Comparison of ENCODE assay signal across 7 mouse cellular contexts in genomic region chr1:185203909-185204661, GRCm38 (mm10). TPM values are rescaled to one million over a fixed set of nuclear protein-coding genes. Genes with fewer than 3 reads are reported as not detected.
DNase-seq lines count a peak whose midpoint lies in the region; ATAC-seq lines count a peak whose summit lies in the region.

TSS of gene Rab3gap2 (plus strand) at chr1:185204117.

- no peaks in the 10 kb centered on the region for H3K27me3 ChIP-seq in embryonic facial prominence, embryonic 11.5 days (ENCODE audit: control insufficient read depth, insufficient read depth, low read length)
- H3K27me3 ChIP-seq in limb, embryonic 11.5 days (ENCODE audit: control insufficient read depth, insufficient read depth, low read length): no peaks in the 10 kb centered on the region
- H3K27me3 ChIP-seq in midbrain, embryonic 14.5 days (ENCODE audit: control insufficient read depth, insufficient read depth, low read length): no peaks in the 10 kb centered on the region

- 0 out of 2 replicates have a peak within 1 kb of the TSS, but pooled peaks have one; percentile 28 for H3K27ac ChIP-seq in embryonic facial prominence, embryonic 11.5 days (replicated peaks; ENCODE audit: low read depth, low read length)
- 0 out of 2 replicates have a peak within 1 kb of the TSS, but pooled peaks have one; percentile 42 for H3K27ac ChIP-seq in limb, embryonic 11.5 days (replicated peaks; ENCODE audit: low read depth, low read length)
- H3K27ac ChIP-seq in midbrain, embryonic 14.5 days (replicated peaks; ENCODE audit: low read depth, low read length): peak within 1 kb of the TSS; percentile 80

- peak; percentile 100 for DNase-seq in adrenal gland, postnatal 14 days
- peak; percentile 97 for DNase-seq in embryonic facial prominence, embryonic 11.5 days (ENCODE audit: low spot score)
- peak; percentile 100 for DNase-seq in heart, adult 11 months
- DNase-seq in kidney, adult 18-20 months: peak; percentile 99
- DNase-seq in limb, embryonic 11.5 days (ENCODE audit: low spot score): peak; percentile 99
- DNase-seq in midbrain, embryonic 14.5 days: peak; percentile 99
- peak; percentile 99 for DNase-seq in spleen, adult 18-20 months

- peak within 1 kb of the TSS; percentile 75 for H3K9ac ChIP-seq in embryonic facial prominence, embryonic 11.5 days (replicated peaks; ENCODE audit: low read length)
- H3K9ac ChIP-seq in limb, embryonic 11.5 days (ENCODE audit: low read length): peak within 1 kb of the TSS; percentile 69
- peak within 1 kb of the TSS; percentile 80 for H3K9ac ChIP-seq in midbrain, embryonic 14.5 days (replicated peaks; ENCODE audit: low read length)

- peak; percentile 91 for ATAC-seq in embryonic facial prominence, embryonic 11.5 days (replicated peaks; ENCODE audit: insufficient number of reproducible peaks, low FRiP score, low TSS enrichment, low read depth)
- peak; percentile 94 for ATAC-seq in limb, embryonic 11.5 days (ENCODE audit: insufficient number of reproducible peaks, low FRiP score, low TSS enrichment, low read depth)
- ATAC-seq in midbrain, embryonic 14.5 days (ENCODE audit: low FRiP score, low TSS enrichment): peak; percentile 93

- H3K36me3 ChIP-seq in embryonic facial prominence, embryonic 11.5 days (replicated peaks; ENCODE audit: control insufficient read depth, insufficient read depth, low read depth, low read length): no peaks in the 10 kb centered on the region
- H3K36me3 ChIP-seq in limb, embryonic 11.5 days (ENCODE audit: control insufficient read depth, insufficient read depth, low read length): no peaks in the 10 kb centered on the region
- H3K36me3 ChIP-seq in midbrain, embryonic 14.5 days (ENCODE audit: control insufficient read depth, insufficient read depth, low read length): no peaks in the 10 kb centered on the region

- peak within 1 kb of the TSS; percentile 76 for H3K4me2 ChIP-seq in embryonic facial prominence, embryonic 11.5 days (ENCODE audit: low read depth, low read length)
- peak within 1 kb of the TSS; percentile 81 for H3K4me2 ChIP-seq in limb, embryonic 11.5 days (ENCODE audit: low read depth, severe bottlenecking)
- H3K4me2 ChIP-seq in midbrain, embryonic 14.5 days (ENCODE audit: low read length): peak within 1 kb of the TSS; percentile 82

- H3K4me1 ChIP-seq in embryonic facial prominence, embryonic 11.5 days (ENCODE audit: control insufficient read depth, insufficient read depth, low read length): no peaks in the 10 kb centered on the region
- peaks cover 5% of the 10 kb centered on the region; the same call in 1 of the 2 replicates for H3K4me1 ChIP-seq in limb, embryonic 11.5 days (ENCODE audit: control insufficient read depth, insufficient read depth, low read length)
- H3K4me1 ChIP-seq in midbrain, embryonic 14.5 days (ENCODE audit: control insufficient read depth, insufficient read depth, low read length): peaks cover 11% of the 10 kb centered on the region

- H3K4me3 ChIP-seq in embryonic facial prominence, embryonic 11.5 days (ENCODE audit: low read depth, low read length): peak within 1 kb of the TSS; percentile 86
- peak within 1 kb of the TSS; percentile 86 for H3K4me3 ChIP-seq in limb, embryonic 11.5 days (ENCODE audit: low read depth, low read length)
- H3K4me3 ChIP-seq in midbrain, embryonic 14.5 days (replicated peaks; ENCODE audit: low read depth, low read length): peak within 1 kb of the TSS; percentile 77

- H3K9me3 ChIP-seq in embryonic facial prominence, embryonic 11.5 days (replicated peaks; ENCODE audit: control insufficient read depth, low read length): no peaks in the 10 kb centered on the region; the same call in 1 of the 2 replicates
- H3K9me3 ChIP-seq in limb, embryonic 11.5 days (ENCODE audit: control insufficient read depth, low read length): no peaks in the 10 kb centered on the region
- H3K9me3 ChIP-seq in midbrain, embryonic 14.5 days (ENCODE audit: control insufficient read depth, low read length): no peaks in the 10 kb centered on the region

- WGBS in embryonic facial prominence, embryonic 11.5 days: under 1% methylated on average over 56 of the region's 57 CpGs
- WGBS in limb, embryonic 11.5 days: under 1% methylated on average over 47 of the region's 57 CpGs
- WGBS in midbrain, embryonic 14.5 days: under 1% methylated on average over 57 of the region's 57 CpGs

RNA-seq across cellular contexts. Expression of gene Rab3gap2, which starts in this region (rescaled TPM):
- total RNA-seq in adrenal gland, postnatal 14 days (2021): 38.6 and 42.1 TPM in 2 replicates
- polyA plus RNA-seq in embryonic facial prominence, embryonic 11.5 days (2014; fragmentation: Nextera tagmentation; extraction: Ambion mirVana): 20.4 and 21.2 TPM in 2 replicates
- polyA plus RNA-seq in limb, embryonic 11.5 days (2014; fragmentation: Nextera tagmentation; extraction: Ambion mirVana): 22.0 and 25.0 TPM in 2 replicates
- 20.6 and 26.5 TPM in 2 replicates for polyA plus RNA-seq in midbrain, embryonic 14.5 days (2014; fragmentation: Nextera tagmentation; extraction: Ambion mirVana)

Comparison
In these comparisons a context has a peak if more than half of its experiments do, and no peak if none do; other contexts are left out.
1. Peak in every context shown above with its lines: DNase-seq, ATAC-seq, H3K4me3 ChIP-seq and H3K27ac ChIP-seq.
2. H3K27ac ChIP-seq: peak in every context shown above with its lines; median percentile 80 in midbrain, embryonic 14.5 days; 42 in limb, embryonic 11.5 days; 28 in embryonic facial prominence, embryonic 11.5 days.